Mouse (Mus musculus) small intestine, adult 2 months (tissue): ENCODE data around the gene Il31.

Experiments
- CTCF ChIP-seq: fragments of 200-500 bp; IDR thresholded peaks from 2 replicates; pipeline ENCODE4 v1.5.1; 2012; ENCODE audit warnings: low read depth, mild to moderate bottlenecking, control low read depth, inconsistent platforms, low read length, moderate library complexity, mixed read lengths; ENCODE audit not compliant: insufficient replicate concordance, insufficient read length; ENCODE audit errors: extremely low read depth
- POLR2A ChIP-seq: fragments of 200-500 bp; IDR thresholded peaks from 2 replicates; pipeline ENCODE4 v1.6.1; 2012; ENCODE audit warnings: low read depth, mild to moderate bottlenecking, control low read depth, inconsistent platforms, low read length, moderate library complexity

DNA sequence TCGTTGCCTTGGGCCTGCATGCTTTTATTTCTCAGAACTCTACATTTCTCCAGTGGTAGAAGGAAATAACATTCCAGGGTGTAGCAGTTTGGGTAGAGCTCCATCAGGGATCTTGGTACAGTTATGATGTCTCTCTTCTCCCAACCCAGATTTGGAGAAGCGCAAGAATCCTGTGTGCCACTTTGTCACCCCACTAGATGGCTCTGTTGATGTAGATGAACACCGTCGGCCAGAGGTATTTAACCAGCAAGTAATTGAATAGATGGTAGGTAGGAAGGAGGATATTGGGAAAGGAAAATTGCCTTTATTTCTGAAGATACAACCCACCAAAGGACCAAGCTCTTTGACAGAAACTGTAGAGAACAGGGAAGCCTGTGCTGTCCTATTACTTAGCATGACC, 48.6 kb downstream of the Il31 start:
- TF ChIP-seq CTCF (no peak), POLR2A (no peak)
